Mouse (Mus musculus): ENCODE measurements around the gene Rab6a.
"Not testable (repeated sequence)": the region's sequence is repeated elsewhere in the genome, so short reads cannot be mapped to it uniquely, and the experiment has no call there.

Gene Rab6a

DNA sequence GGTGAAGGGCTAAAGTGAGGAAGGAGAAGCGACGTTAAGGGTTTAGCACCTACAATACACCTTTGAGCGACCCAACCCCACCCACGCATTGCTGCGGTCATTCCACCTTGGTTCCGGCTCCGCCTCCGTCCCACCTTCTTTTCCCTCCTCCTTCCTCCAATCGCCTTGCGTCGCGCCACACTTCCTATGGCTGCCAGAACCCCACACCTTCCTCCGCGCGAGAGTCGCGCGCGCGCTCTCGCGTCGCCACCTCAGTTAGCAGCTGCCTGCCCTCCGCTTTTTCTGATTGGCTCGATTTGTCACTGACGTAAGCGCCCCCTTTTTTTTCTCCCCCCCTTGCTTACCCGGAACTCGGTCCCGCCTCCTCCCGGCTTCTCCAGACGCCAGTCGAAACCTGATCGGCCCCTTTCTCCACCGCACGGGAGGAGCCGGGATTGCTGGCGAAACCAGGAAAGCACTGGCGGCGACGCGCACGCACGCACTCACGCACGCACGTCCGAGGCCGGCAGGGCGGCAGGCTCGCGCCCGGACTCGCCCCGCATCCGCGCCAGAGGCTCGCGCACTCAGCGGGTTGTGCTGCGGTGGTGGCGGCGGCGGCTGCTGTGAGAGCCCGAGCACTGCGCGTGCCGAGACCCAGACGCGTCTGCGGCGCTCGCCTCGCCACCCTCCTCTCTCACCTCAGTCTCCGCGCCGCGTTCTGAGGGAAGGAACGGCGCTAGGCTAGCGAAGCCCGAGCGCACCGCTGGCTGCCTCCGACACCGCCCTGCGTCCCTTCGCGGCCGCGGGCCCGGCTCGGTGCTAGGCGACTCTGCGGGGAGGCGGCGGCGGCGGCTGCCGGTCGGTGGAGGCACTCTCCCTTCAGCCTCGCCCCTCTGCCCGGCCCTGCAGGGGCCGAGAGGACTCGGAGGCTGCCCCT is at the start of gene Rab6a:
Gene Rab6a, plus strand, starts transcription at position 197 of the 916 bp plus-strand sequence.
- peak; percentile 91 to 93 for DNase-seq (ENCODE audit: low spot score in 2 of 2)

GRCm38 (mm10) chr7:100559331-100559730 is 47.9 kb upstream of the Rab6a start:
- DNase-seq (ENCODE audit: low spot score in 2 of 2) = no peak

DNA sequence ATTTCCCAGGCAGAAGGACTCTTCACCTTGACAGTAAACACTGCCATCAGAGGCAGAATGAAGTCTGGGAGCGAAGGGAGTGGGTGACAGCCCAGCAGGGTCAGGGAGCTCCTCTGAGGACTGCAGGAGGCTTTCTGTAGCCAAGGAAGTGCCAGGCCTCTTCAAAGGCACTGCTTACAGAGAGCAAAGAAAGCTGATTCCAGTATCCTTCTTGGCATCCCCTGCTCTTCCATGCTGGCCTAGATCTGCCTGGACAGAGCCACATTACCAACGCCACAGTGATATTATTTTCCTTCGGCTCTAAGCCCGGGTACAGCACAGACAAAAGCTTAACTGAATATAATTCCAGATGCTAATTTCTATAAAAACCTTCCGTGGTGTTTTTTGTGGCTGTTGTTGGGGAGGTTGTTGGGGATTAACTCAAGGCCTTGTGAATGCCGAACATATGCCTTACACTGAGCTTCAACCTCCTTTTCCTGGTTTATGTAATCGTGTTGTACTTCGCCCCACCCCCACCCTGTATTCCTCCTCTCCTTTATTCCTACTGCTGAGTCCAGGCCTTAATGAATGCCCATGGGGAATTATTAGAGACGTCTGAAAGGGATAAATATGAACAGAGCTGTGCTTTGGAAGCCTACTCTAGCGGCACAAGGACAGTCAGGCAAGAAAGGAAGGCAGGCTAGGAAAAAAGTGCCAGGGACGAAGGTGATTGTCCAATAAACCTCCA is 45.2 kb upstream of the Rab6a start:
- no peak for DNase-seq (ENCODE audit: low spot score in 2 of 2)

- DNase-seq (ENCODE audit: low spot score in 2 of 2) = not testable (repeated sequence)
Observed at GRCm38 (mm10) chr7:100567238-100567637, 40.0 kb upstream of the Rab6a start.

DNA sequence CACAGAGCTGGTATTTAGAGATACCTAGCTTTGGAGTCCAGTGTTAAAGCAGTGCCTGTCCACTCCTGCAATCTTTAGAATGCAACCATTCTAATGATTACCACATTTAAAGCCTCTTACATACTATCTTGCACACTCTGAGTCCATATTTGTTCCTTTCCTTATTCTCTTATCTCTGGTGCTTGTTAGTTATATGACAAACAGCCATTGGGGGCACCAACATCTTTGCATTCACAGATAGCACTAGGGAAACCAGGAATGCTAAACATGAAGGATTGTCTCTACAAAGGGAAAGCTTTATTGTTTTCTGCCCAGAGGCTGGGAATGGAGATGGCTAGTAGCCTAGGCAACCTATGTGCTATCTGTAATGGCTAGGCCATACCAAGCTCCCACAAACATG is 37.3 kb upstream of the Rab6a start:
- DNase-seq (ENCODE audit: low spot score in 2 of 2) = no peak

DNA sequence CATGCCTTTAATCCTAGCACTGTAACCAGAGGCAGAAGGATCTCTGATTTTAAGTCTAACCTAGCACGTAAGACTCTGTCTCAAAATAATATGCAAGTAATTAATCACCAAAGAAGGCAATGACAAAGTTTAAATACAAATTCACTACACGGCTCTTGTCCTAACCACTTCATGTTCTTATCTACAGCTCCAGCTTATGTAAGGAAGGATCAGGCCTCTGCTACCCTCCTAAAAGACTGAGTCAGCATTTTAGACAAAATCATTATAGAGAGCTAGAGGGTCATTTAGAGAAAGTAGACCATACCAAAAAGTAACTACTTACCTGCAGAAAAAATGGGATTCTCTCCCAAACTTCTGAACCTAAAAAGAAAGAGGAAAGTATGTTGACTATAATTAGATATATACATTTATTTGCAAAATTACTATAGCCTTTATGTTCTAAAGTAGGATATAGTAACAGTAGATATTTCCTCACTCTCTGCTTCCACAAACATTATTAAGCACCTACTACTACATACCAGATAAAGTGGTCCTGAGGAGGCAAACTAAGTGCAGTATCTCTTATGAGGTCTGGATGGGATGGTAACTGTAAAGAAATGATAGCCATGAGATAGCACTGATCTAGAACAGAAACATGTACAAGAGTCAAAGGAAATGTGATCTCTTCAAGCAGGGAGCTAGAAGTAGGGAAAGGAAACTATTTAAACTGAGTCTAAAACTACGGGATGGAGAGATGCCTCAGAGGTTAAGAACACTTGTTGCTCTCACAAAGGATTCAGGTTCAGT is 36.1 kb upstream of the Rab6a start:
- no peak for DNase-seq (ENCODE audit: low spot score in 2 of 2)

- DNase-seq (ENCODE audit: low spot score in 2 of 2) = no peak
Observed at GRCm38 (mm10) chr7:100572061-100572460, 35.1 kb upstream of the Rab6a start.

- DNase-seq (ENCODE audit: low spot score in 2 of 2) = no peak
Observed at GRCm38 (mm10) chr7:100572704-100573103, 34.5 kb upstream of the Rab6a start.

DNA sequence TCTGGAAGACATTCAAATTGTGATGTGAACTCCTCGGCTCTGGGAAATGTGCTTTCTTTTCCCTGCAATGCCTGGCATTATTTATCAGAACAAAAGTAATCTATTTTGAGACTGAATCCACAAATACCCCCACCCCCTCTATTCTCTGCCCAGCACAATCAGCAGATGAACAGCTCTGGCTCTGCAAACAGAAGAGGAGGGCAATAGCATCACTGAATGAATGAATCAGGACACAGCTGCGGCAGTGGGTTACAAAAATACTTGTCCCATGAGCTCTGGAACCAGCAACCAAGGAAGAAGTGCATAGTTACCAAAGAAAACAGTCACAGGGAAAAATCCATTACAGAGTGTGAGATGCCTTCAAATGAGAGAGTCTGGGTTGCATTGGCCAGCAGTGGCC is 28.4 kb upstream of the Rab6a start:
- DNase-seq (ENCODE audit: low spot score in 2 of 2) = no peak

DNA sequence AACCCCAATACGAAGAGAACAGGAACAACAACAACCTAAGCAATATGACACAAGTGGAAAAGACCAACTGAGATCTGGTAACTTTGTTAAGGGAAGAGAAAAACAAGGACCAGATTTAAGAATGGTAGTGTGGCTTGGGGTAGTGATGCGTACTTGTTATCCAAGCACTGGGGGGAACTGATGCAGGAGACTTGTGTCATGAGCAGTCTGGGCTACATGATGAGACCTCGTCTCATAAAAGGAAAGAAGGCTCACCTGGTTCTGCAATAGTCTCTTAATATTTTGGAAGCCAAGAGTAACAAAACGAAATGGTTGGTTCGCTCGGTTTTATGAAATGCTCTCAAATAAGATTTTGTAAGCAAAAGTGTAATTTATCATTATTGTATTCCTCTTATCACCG is 25.0 kb upstream of the Rab6a start:
- DNase-seq (ENCODE audit: low spot score in 2 of 2) = no peak

- DNase-seq (ENCODE audit: low spot score in 2 of 2) = peak; percentile 83 to 89
Observed at GRCm38 (mm10) chr7:100582727-100583236, 24.4 kb upstream of the Rab6a start.

- DNase-seq (ENCODE audit: low spot score in 2 of 2) = no peak
Observed at GRCm38 (mm10) chr7:100589816-100590215, 17.4 kb upstream of the Rab6a start.

DNA sequence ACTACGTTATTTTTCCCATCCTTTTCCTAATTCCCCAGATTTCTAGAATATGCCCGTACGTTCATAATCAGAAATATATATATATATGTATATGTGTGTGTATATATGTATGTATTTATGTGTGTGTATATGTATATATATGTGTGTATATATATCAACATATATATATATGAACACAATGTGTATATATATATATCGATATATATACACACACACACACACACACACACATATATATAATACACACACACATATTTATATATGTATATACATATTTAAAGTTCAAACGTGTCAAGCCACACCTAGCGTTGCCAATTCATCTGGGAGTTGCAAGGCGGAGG is 16.7 kb upstream of the Rab6a start:
- DNase-seq (ENCODE audit: low spot score in 2 of 2) = no peak

GRCm38 (mm10) chr7:100590845-100591521 is 16.2 kb upstream of the Rab6a start:
- DNase-seq (ENCODE audit: low spot score in 2 of 2) = peak; percentile 79 to 83

- no peak for DNase-seq (ENCODE audit: low spot score in 2 of 2)
Observed at GRCm38 (mm10) chr7:100591522-100591852, 15.7 kb upstream of the Rab6a start.

GRCm38 (mm10) chr7:100593349-100593748 is 13.9 kb upstream of the Rab6a start:
- DNase-seq (ENCODE audit: low spot score in 2 of 2) = no peak

DNA sequence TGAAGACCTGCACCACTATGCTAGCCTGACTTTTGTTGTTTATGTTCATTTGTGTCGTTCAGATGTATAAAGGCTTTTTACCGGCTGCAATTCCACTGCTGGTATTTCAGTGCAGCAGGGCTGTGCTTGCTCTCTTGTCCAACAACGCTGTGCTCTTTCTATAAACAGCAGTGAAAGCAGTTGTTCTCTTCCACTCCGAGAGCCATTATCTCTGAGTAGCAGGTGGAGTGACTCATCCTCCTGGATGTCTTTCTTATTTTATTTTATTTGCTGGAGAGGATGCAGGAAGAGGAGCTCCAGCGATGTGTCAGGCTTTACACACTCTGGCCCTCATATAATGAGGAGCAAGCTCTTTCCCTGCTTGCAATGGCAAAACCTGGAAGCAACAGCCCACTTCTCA is 7.0 kb upstream of the Rab6a start:
- no peak for DNase-seq (ENCODE audit: low spot score in 2 of 2)

DNA sequence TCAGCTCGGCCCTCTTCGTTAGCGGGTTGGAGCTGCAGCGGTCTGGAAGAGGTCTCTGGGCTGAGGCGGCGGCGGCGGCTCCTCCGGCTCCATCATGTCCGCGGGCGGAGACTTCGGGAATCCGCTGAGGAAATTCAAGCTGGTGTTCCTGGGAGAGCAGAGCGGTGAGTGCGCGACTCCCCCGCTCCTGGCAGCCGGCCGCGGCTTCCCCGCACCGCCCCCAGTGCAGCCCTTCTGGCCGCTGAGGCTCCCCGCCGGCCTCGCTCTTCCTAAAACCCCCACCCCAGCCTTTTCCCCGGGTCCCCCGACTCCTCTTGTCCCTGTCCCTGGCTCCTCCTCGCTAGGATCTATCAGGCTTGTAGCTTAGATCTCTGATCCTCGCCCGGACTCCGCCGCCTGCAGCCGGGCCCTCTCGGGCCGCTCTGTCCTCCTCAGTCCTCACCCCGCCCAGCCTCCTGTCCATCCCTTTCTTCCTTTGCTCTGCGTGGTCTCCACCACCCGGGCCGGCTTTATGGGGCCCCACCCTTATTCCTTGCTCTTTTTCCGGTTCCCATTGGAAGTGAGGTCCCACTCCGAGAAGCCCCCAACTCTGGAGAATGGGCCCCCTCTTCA is 1.0 kb downstream of the Rab6a start, which contains the start of gene Mrpl48:
Gene Mrpl48, minus strand, starts transcription at position 172 of the 612 bp plus-strand sequence.
- DNase-seq (ENCODE audit: low spot score in 2 of 2) = no peak

DNA sequence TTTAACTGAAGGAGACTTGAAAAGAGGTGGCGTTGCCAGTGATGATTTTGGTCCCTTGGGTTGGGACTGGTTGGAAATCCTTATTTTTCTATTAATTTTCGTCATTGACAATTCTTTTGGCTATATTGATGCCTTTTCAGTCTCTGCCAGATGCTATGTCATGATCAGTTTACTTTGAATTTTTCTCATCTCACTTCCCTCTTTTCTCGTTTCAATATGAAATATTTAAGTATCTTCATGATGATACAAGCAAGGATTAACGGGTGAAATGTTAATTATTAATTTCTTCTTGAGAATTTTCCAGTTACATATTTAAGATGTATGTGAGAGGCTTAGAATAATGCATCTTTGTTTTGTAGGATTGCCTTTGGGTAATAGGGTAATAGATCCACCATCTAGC is 1.7 kb downstream of the Rab6a start:
- DNase-seq (ENCODE audit: low spot score in 2 of 2) = no peak

- no peak for DNase-seq (ENCODE audit: low spot score in 2 of 2)
Observed at GRCm38 (mm10) chr7:100616121-100616857, 9.1 kb downstream of the Rab6a start.

Measured in natural killer cell, adult 2 months (primary cell).